Mouse (Mus musculus): ENCODE data around the gene Capn15. TPM values are rescaled to one million over a fixed set of nuclear protein-coding genes. Genes with fewer than 3 reads are reported as not detected.

The Capn15 gene
- total and polyA plus RNA-seq, 3 experiments: 2.1 to 11.5 (median 6.0) TPM

DNA sequence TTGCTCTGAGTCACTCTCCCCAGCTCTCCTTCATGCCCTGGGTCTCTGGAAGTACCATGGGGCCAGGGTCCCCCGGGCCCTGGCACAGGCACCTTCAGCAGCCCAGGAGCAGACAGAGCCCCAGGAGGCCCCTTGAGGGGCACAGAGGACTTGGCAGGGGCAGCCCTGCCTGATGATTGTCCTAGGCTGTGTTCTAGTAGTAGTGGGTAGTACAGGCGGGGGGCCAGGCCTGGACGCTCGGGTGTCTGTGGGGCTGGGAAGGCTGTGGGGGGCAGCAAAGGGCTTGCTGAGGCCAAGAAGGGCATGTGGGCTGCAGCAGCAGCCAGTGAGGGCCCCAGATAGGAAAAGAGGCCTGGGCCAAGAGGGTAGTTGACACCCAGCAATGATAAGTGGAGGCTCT is 38.0 kb downstream of the Capn15 start:
- no peak overlapping the region for H3K27ac ChIP-seq (ENCODE audit: insufficient read depth, low read depth)
- no peak for TF ChIP-seq MAX (IDR thresholded peaks at IDR 0.05; ENCODE audit: low read length)
- TF ChIP-seq MAZ (IDR thresholded peaks at IDR 0.05; ENCODE audit: low read depth, low read length): no peak
- no peak for TF ChIP-seq ZMIZ1 (IDR thresholded peaks at IDR 0.05; ENCODE audit: low read depth, low read length)
- TF ChIP-seq CTCF (conservative IDR thresholded peaks at IDR 0.05 in 1 of 2, IDR thresholded peaks at IDR 0.05 in 1 of 2; ENCODE audit: low read depth in 2 of 2, low read length in 2 of 2): no peak
- TF ChIP-seq RCOR1 (conservative IDR thresholded peaks at IDR 0.05; ENCODE audit: low read depth, low read length): no peak
- no peak for TF ChIP-seq HCFC1 (IDR thresholded peaks at IDR 0.05; ENCODE audit: low read depth, low read length)
- TF ChIP-seq JUN (IDR thresholded peaks at IDR 0.05; ENCODE audit: insufficient read depth, low read depth, low read length): no peak
- TF ChIP-seq TBP (conservative IDR thresholded peaks at IDR 0.05; ENCODE audit: low read depth, low read length): no peak
- TF ChIP-seq SMC3 (IDR thresholded peaks at IDR 0.05; ENCODE audit: low read depth, low read length): no peak
- no peak for TF ChIP-seq POLR2AphosphoS2 (IDR thresholded peaks at IDR 0.05; ENCODE audit: low read depth, low read length)
- TF ChIP-seq BHLHE40 (IDR thresholded peaks at IDR 0.05; ENCODE audit: low read depth, low read length): no peak
- no peak for TF ChIP-seq SIN3A (IDR thresholded peaks at IDR 0.05; ENCODE audit: low read length)
- TF ChIP-seq POLR2A (IDR thresholded peaks at IDR 0.05; ENCODE audit: low read depth, low read length): no peak
- no peak for TF ChIP-seq PAX5 (IDR thresholded peaks at IDR 0.05; ENCODE audit: low read length)
- no peak for TF ChIP-seq CHD2 (IDR thresholded peaks at IDR 0.05; ENCODE audit: low read length)
- dilution Hi-C loops (cut with MboI; ENCODE audit: extremely low pct_ligation_motif_present, extremely low pct_unique_long_range_greater_than_20kb, low sequenced_read_pairs): no loop called here

DNA sequence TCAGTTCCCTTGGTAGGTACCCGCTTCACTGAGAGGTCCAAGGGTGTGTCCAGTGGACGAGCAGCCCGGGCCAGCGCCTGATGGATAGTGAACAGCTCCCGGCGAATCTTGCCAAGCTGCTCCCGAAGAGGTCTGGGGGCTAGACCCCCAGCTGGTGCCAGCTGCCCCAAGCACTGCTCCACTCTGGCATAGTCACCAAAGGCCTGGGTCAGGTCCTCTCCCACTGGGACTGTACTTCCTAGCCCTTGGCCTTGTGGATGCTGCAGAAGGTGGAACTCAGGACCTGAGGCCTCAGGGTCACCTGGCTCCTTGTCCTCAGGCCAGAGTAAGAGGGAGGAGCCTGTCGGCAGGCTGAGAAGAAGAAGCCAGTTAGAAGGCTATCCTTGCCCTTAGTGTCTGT is 38.7 kb downstream of the Capn15 start:
- Histone ChIP-seq H3K79me2 (replicated peaks; ENCODE audit: control insufficient read depth, extremely low read depth, insufficient read depth, poor library complexity, severe bottlenecking) (no peaks in the 10 kb centered on the region), H3K36me3 (replicated peaks in 1 of 2; ENCODE audit: control insufficient read depth in 1 of 2, insufficient read depth in 1 of 2, low read length in 1 of 2) (no peaks in the 10 kb centered on the region), H3K9ac (ENCODE audit: insufficient read depth, low read depth) (no peak overlapping the region), H3K4me1 (ENCODE audit: control insufficient read depth in 1 of 2, insufficient read depth in 2 of 2) (peaks cover 11 to 17% of the 10 kb centered on the region in 2 experiments; a peak in 3 of 4 replicates), H3K9me3 (replicated peaks; ENCODE audit: low read length) (no peaks in the 10 kb centered on the region), H3K4me3 (replicated peaks in 1 of 3; ENCODE audit: low read depth in 2 of 3, low read length in 2 of 3, poor library complexity in 1 of 3) (no peak overlapping the region), H3K27ac (ENCODE audit: insufficient read depth, low read depth) (no peak overlapping the region), H3K4me2 (ENCODE audit: insufficient read depth, low read depth, poor library complexity, severe bottlenecking) (no peak overlapping the region), H3K27me3 (replicated peaks) (peaks cover 51% of the 10 kb centered on the region)
- in situ Hi-C loops (cut with MboI; ENCODE audit: low pct_ligation_motif_present, low pct_unique_long_range_greater_than_20kb, low sequenced_read_pairs): no loop called here
- dilution Hi-C loops (cut with MboI; ENCODE audit: extremely low pct_ligation_motif_present, extremely low pct_unique_long_range_greater_than_20kb, low sequenced_read_pairs): no loop called here
- TF ChIP-seq MEF2A (IDR thresholded peaks at IDR 0.05; ENCODE audit: borderline replicate concordance, low read depth, low read length) (no peak), RCOR1 (conservative IDR thresholded peaks at IDR 0.05; ENCODE audit: low read depth, low read length) (no peak), NRF1 (IDR thresholded peaks at IDR 0.05; ENCODE audit: low read depth, low read length) (no peak), POLR2A (IDR thresholded peaks at IDR 0.05; ENCODE audit: low read depth, low read length) (no peak), USF2 (conservative IDR thresholded peaks at IDR 0.05; ENCODE audit: low read depth, low read length) (no peak), JUND (conservative IDR thresholded peaks at IDR 0.05; ENCODE audit: low read depth, low read length) (no peak)
- DNase-seq (ENCODE audit: extremely low read depth): no peak

More for the DNA sequence above, 38.0 kb downstream of the Capn15 start:
- Histone ChIP-seq H3K79me2 (replicated peaks; ENCODE audit: control insufficient read depth, extremely low read depth, insufficient read depth, poor library complexity, severe bottlenecking) (no peaks in the 10 kb centered on the region), H3K36me3 (replicated peaks in 1 of 2; ENCODE audit: control insufficient read depth in 1 of 2, insufficient read depth in 1 of 2, low read length in 1 of 2) (no peaks in the 10 kb centered on the region), H3K9ac (ENCODE audit: insufficient read depth, low read depth) (no peak overlapping the region), H3K4me1 (ENCODE audit: control insufficient read depth in 1 of 2, insufficient read depth in 2 of 2) (peaks cover 6 to 12% of the 10 kb centered on the region in 2 experiments; a peak in 3 of 4 replicates), H3K4me3 (replicated peaks in 1 of 3; ENCODE audit: low read depth in 2 of 3, low read length in 2 of 3, poor library complexity in 1 of 3) (no peak overlapping the region), H3K27me3 (replicated peaks) (peaks cover 58% of the 10 kb centered on the region), H3K9me3 (replicated peaks; ENCODE audit: low read length) (no peaks in the 10 kb centered on the region), H3K4me2 (ENCODE audit: insufficient read depth, low read depth, poor library complexity, severe bottlenecking) (no peak overlapping the region)
- no peak for DNase-seq (ENCODE audit: extremely low read depth)
- in situ Hi-C loops (cut with MboI; ENCODE audit: low pct_ligation_motif_present, low pct_unique_long_range_greater_than_20kb, low sequenced_read_pairs): no loop called here

Data from CH12.LX (cell line).